Mouse (Mus musculus) erythroid progenitor cell, adult 5-6 weeks (primary cell): Measurements from ENCODE around the gene Rhoc. TPM values are rescaled to one million over a fixed set of nuclear protein-coding genes. Genes with fewer than 3 reads are reported as not detected.
A peak's percentile ranks its signal among the peaks of the same experiment; 100 is the strongest.

Experiments
- ATAC-seq: replicated peaks from 2 replicates; pipeline ENCODE4 v1.8.0; 2016; ENCODE audit warnings: moderate number of reproducible peaks, mild to moderate bottlenecking, moderate TSS enrichment, inconsistent platforms; ENCODE audit not compliant: poor library complexity, low FRiP score, severe bottlenecking
- total RNA-seq, 2 experiments: library from RNA; stranded (forward) in 1 of 2; stranded (reverse) in 1 of 2; fragments of 150-400 nt in 1 of 2; fragments of 186-747, 209-891 nt in 1 of 2; gene quantifications; 2 replicates each; pipeline versions ENCODE4 v1.2.3 to v1.2.4; 2015 to 2017; ENCODE audit warnings: low replicate concordance in 2 of 2

Rhoc gene
- total RNA-seq (2015; ENCODE audit: low replicate concordance) (not detected in 2 replicates), total RNA-seq (2017; ENCODE audit: low replicate concordance) (3.9 TPM in 1 of 2 replicates, not detected in the other)

DNA sequence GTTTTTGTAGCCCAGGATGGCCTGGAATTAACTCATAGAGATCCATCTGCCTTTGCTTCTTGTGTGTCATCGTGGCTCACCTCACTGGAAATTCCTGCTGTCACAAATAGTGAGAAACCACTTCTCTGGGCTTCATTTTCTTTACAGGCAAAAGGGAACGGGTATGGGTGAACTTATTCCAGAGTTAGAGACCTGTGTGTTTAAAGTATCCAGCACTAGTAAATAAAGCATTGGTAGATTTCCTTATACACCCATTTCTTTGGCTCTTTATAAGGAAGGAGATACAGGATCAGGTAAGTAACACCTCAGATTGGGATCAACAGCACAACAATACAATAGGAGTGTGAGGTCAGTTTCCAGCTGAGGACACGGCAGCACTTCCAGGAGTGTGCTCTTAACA is at the start of gene Rhoc:
TSS of gene Rhoc (plus strand) at position 301 of the 400 bp plus-strand sequence.
- no peak for ATAC-seq

DNA sequence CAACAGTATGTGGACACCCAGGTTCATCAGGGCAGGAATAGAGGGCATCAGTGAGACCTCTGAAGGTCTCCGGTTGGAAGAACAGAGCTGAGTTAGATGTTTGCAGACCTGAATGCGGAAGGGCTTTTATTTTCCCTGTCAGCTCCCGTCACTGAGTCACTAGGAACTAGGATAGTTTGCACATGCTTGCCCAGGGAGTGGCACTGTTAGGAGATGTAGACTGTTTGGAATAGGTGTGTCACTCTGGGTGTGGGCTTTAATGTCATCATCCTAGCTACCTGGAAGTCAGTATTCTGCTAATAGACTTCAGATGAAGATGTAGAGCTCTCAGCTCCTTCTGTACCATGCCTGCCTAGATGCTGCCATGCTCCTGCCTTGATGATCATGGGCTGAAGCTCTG is 46.2 kb upstream of the Rhoc start:
- no peak for ATAC-seq

DNA sequence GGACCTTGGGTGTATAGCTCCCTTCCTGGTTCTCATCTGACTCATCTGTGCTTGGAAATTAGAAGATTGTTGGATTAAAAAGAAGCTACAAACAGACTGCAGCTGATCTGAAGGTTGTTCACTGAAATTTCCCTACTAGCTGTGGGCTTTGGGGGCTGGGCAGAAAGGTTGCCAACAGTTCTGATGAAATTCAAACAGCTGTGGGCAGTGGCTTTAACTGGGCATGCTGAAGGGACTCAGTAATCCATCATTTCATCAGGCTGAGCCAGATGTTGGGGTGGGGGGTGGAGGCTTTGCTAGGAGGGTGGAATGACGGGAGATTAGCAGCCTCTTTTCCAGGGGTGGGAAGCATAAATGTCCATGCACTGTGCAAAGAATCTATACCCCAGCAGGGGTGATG is 45.0 kb upstream of the Rhoc start:
- ATAC-seq = no peak

DNA sequence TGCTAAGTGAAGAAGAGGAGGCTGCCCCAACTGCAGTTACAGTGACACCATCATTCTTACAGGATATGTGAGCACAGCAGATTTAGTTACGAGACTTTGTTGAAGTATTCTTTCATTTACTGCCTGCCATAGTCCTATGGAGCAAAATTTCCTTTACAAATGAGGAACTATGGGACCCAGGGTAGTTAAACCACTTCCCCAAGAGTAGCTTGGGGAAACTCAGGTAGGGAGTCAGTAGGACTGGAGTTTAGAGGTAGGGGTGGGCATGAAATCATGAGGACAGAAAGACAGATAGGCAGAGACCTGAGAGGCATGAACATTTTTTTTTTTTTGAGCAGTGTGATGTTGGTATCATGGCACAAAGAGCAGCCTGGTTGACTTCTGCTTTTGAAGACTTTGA is 44.3 kb upstream of the Rhoc start:
- ATAC-seq = no peak

DNA sequence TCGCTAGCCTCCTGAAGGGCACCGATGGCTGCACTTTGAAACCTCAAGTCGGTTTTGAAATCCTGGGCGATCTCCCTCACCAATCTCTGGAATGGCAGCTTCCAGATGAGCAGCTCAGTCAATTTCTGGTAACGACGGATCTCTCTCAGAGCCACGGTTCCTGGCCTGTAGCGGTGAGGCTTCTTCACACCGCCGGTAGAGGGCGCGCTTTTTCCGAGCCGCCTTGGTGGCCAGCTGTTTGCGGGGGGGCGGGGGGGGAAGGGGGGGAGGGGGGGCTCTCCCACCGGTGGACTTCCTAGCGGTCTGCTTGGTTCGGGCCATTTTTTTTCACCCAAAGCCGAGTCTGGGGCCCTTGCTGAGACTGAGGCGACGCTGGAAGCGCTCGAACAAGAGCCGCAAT is 35.3 kb upstream of the Rhoc start:
- ATAC-seq = peak; percentile 48; the same call in 1 of the 2 replicates

DNA sequence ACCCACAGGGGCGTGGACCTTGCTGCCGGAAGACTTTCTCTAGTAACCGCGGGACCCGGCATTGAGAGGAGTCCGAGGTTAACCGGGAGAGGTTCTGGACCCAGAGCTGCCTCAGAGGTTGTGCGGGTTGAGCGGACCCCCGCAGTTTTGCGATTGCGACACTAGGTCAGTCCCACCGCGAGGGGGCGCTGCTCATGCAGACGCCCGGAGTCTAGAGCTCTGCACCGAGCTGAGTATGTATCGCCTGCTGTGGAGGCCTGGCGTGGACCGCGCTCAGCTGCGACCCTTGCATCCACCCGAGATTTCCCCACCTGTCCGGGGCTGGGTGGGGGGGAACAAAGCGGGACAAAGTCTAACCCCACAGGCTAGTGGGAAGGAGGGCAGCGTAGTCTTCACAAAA is 29.8 kb upstream of the Rhoc start:
- peak; percentile 56 for ATAC-seq

DNA sequence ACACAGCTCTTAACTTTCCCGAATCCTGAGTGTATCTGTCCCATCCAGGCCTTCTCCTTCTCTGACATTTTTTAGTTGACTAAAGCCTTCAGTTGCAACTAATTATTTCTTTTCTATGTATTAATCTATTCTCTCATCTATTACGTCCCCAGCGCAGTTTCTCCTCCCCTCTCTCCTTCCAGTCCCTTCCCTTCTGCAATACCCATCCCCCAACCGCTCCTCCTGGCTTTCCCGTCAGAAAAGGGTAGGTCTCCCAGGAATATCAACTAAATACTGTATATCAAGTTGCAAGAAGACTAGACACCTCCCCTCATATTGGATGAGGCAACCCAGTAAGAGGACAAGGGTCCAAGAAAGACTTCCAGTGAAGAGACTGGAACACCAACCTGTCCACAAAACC is 29.3 kb upstream of the Rhoc start:
- ATAC-seq = no peak

DNA sequence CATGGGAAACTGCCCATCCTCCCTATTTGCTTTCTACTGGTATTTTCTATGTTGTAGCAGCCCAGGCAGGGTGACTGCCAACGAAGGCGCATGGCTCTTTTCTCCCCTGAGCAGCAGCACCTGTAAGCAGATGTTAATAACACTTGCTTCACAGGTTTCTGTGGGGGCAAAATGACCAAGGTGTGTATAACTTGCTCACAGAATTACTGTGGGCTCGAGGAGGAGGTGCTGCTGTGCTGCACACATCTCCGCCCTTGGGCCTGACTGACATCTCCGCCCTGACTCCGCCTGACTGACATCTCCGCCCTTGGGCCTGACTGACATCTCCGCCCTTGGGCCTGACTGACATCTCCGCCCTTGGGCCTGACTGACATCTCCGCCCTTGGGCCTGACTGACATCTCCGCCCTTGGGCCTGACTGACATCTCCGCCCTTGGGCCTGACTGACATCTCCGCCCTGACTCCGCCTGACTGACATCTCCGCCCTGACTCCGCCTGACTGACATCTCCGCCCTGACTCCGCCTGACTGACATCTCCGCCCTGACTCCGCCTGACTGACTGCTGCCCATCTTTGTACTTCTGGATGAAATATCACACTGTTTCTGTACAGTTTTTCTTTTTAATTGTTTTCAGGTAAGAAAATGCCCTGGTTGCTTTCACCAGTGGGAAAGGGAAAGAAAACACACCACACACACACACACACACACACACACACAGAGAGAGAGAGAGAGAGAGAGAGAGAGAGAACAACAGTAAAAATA is 25.9 kb upstream of the Rhoc start:
- ATAC-seq = peak; percentile 85

DNA sequence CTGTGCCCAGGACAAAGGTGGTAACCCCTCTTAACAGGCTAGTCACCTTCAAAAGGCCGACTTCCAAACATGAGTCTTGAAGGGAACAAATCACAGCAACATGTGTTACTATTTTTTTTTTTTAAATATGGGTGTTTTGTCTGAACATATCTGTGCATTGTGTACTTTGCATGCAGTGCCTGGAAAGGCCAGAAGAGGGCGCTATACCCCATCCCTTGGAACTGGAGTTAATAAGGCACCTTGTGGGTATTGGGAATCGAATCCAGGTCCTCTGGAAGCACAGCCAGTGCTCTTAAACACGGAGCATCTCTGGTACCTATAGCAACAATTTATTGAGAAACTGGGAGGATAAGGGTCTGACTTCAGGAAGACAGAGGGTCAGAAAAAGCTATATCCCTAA is 23.2 kb upstream of the Rhoc start:
- no peak for ATAC-seq

GRCm38 (mm10) chr3:104767141-104767540 is 21.0 kb upstream of the Rhoc start:
- ATAC-seq = no peak

DNA sequence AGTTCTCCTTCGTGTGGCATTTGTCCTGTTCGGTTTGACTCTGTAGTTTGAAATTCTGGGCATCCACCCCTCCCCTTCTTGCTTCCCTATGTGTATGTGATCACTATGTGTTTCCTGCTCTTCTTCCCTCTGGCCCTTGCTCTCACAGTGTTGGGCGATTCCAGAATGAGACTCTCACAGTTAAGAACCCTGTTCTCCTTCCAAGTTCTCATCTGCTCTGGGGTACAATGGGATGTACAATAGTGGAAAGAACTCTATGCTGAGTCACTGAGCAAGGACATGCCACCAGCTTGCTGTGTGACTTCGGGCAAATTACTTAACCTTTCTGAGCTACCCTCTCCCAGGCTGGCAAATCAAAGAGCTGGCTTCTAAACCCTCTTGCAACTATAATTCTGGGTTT is 20.5 kb upstream of the Rhoc start:
- no peak for ATAC-seq

GRCm38 (mm10) chr3:104769135-104769534 is 19.0 kb upstream of the Rhoc start:
- ATAC-seq = peak; percentile 82

DNA sequence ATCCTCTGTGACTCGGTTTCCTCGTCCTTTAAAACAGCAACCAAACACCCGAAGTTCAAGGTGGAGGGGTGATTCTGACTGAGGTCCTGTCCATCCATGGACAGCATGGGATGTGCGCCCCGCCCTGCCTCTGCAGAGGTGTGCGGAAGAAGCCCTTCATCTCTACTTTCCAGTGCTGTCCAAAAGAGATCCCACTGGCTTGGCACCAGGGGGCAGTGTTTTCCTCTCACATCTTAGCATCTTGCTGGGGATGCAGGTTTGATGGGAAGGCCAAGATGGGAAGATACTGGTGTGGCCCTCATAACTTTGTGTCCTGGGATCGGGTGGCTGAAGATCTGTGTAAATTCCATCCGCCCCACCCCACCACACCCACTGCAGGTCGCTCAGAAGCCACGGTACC is 18.1 kb upstream of the Rhoc start:
- ATAC-seq = peak; percentile 74

- ATAC-seq = no peak
Measured at GRCm38 (mm10) chr3:104770918-104771317, 17.3 kb upstream of the Rhoc start.

- ATAC-seq = no peak
Measured at GRCm38 (mm10) chr3:104771460-104771859, 16.7 kb upstream of the Rhoc start.

DNA sequence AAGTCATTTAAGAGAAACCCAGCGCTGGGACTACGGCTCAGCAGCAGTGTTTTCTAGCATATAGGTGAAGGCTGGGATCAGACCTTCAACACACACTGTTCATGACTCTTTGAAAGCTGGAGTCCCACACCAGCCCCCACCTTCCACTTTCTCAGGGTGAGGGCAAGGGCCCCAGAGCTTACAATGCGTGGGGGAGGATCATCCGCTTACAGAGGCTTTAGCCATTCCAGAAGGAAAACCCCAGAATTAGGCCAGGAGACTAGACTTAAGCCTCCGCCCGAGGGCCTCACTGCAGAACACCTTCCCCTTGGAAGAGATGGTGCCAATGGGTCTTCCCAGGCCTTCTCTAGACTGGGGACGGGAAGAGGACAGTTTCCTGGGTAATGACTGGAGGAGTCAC is 14.9 kb upstream of the Rhoc start:
- no peak for ATAC-seq

DNA sequence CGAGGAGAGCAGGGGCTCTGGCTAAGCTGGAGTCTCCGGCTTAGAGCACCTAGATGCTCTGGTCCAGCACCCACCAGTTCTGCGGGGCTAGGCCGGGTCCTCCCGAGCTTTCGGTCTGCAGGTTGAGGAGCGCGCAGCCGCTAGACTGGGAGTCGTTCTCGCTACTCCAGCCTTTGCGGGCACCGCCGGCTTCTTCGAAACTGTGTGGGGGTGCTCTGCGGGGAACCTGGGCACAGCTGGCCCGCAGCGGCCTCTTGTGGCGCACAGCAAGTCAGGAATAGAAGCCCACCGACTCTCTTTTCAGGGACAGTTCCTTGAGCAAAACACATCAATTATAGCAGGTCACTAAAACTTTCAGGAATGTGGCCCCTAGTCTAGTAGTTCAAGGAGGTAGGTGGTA is 10.8 kb upstream of the Rhoc start:
- no peak for ATAC-seq

GRCm38 (mm10) chr3:104779949-104780348 is 8.2 kb upstream of the Rhoc start:
- peak; percentile 62 for ATAC-seq

GRCm38 (mm10) chr3:104780561-104781420 is 7.4 kb upstream of the Rhoc start, which contains the start of gene Ppm1j:
Gene Ppm1j, plus strand, starts transcription at chr3:104781056.
- ATAC-seq = peak; percentile 58; the same call in 1 of the 2 replicates

GRCm38 (mm10) chr3:104781471-104781903 is 6.7 kb upstream of the Rhoc start, which contains the start of gene Fam19a3:
Gene Fam19a3, minus strand, starts transcription at chr3:104781840.
- no peak for ATAC-seq
